Mouse (Mus musculus): ENCODE data around the gene Sucnr1. TPM values are rescaled to one million over a fixed set of nuclear protein-coding genes. Genes with fewer than 3 reads are reported as not detected.

Sucnr1 gene
- total RNA-seq (2014; rRNA removed) (27.3 and 45.3 TPM in 2 replicates), polyA plus RNA-seq (2012; rRNA removed) (27.1 and 28.0 TPM in 2 replicates)

DNA sequence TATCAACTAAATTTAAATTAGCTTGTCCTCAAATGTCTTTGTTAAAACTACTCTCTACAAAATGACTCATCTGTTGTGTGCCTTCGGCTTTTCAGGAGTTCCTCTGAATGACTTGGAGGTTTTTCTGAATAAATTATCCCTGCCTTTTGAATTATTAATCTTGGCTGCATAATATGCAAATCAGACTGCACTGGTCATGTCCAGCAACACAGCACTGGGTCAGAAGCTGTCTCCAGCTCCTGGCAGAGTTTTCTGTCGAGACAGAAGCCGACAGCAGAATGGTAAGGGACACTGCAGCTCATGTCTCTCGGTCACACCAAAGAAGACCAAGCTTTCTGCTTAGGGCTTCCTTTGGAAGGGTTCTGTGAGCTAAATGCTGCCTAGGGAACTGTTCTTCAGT, at the start of gene Sucnr1:
TSS of gene Sucnr1 (plus strand) at position 222 of the 400 bp plus-strand sequence.
- TF ChIP-seq CTCF (IDR thresholded peaks at IDR 0.05; ENCODE audit: low read depth, low read length) (no peak), POLR2A (IDR thresholded peaks at IDR 0.05; ENCODE audit: extremely low read depth, insufficient read depth, low read length) (no peak; the same call in 1 of the 2 replicates)
- no peaks in the 10 kb centered on the region for H3K27me3 ChIP-seq (ENCODE audit: control insufficient read depth, insufficient read depth, low read length)
- H3K4me3 ChIP-seq (ENCODE audit: insufficient read depth, low read depth, low read length) = peak within 1 kb of the TSS; percentile 59

DNA sequence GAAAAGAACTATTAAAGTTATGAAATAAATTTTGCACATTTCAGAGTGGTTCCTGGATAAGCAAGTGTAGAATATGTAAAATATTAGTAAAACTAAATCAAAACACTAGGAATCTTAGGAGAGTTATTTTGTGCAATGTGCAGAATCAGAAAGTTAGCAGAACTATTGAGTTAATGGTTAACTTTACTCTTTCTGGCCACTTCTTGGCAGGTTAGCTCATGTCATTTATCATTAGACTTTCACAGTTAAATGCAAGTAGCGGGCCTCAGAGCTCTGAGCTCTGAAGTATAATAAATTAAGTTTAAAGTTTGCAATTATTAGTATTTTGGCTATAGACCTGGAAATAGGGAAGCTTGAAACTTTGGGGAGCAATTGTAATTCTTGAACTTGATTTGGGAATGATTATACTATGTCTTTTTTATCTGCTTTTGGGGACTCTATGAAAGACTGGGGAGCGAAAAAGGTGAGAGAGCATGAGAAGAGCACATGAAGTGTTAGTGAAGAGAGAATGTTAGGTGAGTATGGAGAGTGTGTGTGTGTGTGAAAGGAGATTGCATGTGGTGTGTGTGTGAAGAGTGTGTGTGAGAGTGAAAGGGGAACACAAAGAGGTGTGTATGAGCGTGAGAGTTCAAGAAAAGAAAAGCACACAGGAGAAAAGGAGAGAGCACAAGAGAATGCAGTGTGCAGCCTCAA, 35.3 kb upstream of the Sucnr1 start:
- Histone ChIP-seq H3K27ac (replicated peaks; ENCODE audit: insufficient read depth, low read depth, low read length) (peak overlapping the region; percentile 85), H3K9ac (ENCODE audit: low read depth, low read length) (peak overlapping the region; percentile 84), H3K27me3 (ENCODE audit: control insufficient read depth, insufficient read depth, low read length) (no peaks in the 10 kb centered on the region), H3K79me2 (ENCODE audit: control insufficient read depth, insufficient read depth, low read length) (no peaks in the 10 kb centered on the region; the same call in 1 of the 2 replicates), H3K4me3 (ENCODE audit: insufficient read depth, low read depth, low read length) (peak overlapping the region; percentile 35; the same call in 1 of the 2 replicates), H3K4me1 (ENCODE audit: control insufficient read depth, insufficient read depth, low read length) (peaks cover 8% of the 10 kb centered on the region; the same call in 1 of the 2 replicates), H3K36me3 (ENCODE audit: control insufficient read depth, insufficient read depth, low read length) (peaks cover 2% of the 10 kb centered on the region; the same call in 1 of the 2 replicates)
- DNase-seq (ENCODE audit: extremely low read depth, low read depth, low spot score) = peak; percentile 88
- WGBS = 29% methylated on average over 3 of the region's 3 CpGs
- no peak for TF ChIP-seq POLR2A (IDR thresholded peaks at IDR 0.05; ENCODE audit: extremely low read depth, insufficient read depth, low read length)
- TF ChIP-seq CTCF (IDR thresholded peaks at IDR 0.05; ENCODE audit: low read depth, low read length) = no peak

More for the DNA sequence above, at the start of gene Sucnr1:
- WGBS = 49% methylated on average over 4 of the region's 4 CpGs
- Histone ChIP-seq H3K27ac (replicated peaks; ENCODE audit: insufficient read depth, low read depth, low read length) (peak within 1 kb of the TSS; percentile 60), H3K9ac (ENCODE audit: low read depth, low read length) (peak within 1 kb of the TSS; percentile 60), H3K79me2 (ENCODE audit: control insufficient read depth, insufficient read depth, low read length) (peaks cover 3% of the 10 kb centered on the region; the same call in 1 of the 2 replicates), H3K4me1 (ENCODE audit: control insufficient read depth, insufficient read depth, low read length) (no peaks in the 10 kb centered on the region), H3K36me3 (ENCODE audit: control insufficient read depth, insufficient read depth, low read length) (peaks cover 5% of the 10 kb centered on the region)
- DNase-seq (ENCODE audit: extremely low read depth, low read depth, low spot score) = peak; percentile 92

- H3K27me3 ChIP-seq (ENCODE audit: control insufficient read depth, insufficient read depth, low read length) = no peaks in the 10 kb centered on the region
- 50% methylated on average over 3 of the region's 3 CpGs for WGBS
- peaks cover 20% of the 10 kb centered on the region for H3K4me1 ChIP-seq (ENCODE audit: control insufficient read depth, insufficient read depth, low read length)
- no peak overlapping the region for H3K4me3 ChIP-seq (ENCODE audit: insufficient read depth, low read depth, low read length)
- H3K9ac ChIP-seq (ENCODE audit: low read depth, low read length) = no peak overlapping the region
- H3K36me3 ChIP-seq (ENCODE audit: control insufficient read depth, insufficient read depth, low read length) = no peaks in the 10 kb centered on the region
- DNase-seq (ENCODE audit: extremely low read depth, low read depth, low spot score) = no peak
- TF ChIP-seq POLR2A (IDR thresholded peaks at IDR 0.05; ENCODE audit: extremely low read depth, insufficient read depth, low read length) (no peak), CTCF (IDR thresholded peaks at IDR 0.05; ENCODE audit: low read depth, low read length) (no peak)
- peak overlapping the region; percentile 71 for H3K27ac ChIP-seq (replicated peaks; ENCODE audit: insufficient read depth, low read depth, low read length)
- H3K79me2 ChIP-seq (ENCODE audit: control insufficient read depth, insufficient read depth, low read length) = no peaks in the 10 kb centered on the region
Observed at GRCm38 (mm10) chr3:60053231-60053927, 28.3 kb upstream of the Sucnr1 start.

DNA sequence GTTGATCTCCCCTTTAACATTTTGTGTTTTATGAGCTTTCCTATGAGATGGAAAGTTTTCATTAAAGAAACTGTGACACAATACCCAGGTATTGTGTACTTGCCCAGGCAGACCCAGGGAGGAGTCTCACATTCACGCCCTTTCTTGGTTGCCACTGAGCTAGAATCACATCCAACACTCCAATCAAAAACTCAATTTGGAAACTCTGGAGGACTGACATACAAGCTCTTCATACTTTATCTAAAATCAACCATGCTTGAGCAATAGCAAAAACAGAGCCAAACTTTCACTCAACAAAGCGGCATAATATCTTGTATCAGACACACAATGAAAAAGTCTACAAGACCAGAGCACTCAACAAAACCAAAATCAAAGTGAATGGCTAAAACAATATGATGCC, 27.7 kb upstream of the Sucnr1 start:
- H3K4me1 ChIP-seq (ENCODE audit: control insufficient read depth, insufficient read depth, low read length) = peaks cover 20% of the 10 kb centered on the region
- H3K27ac ChIP-seq (replicated peaks; ENCODE audit: insufficient read depth, low read depth, low read length) = no peak overlapping the region; the same call in 1 of the 2 replicates
- H3K4me3 ChIP-seq (ENCODE audit: insufficient read depth, low read depth, low read length) = no peak overlapping the region
- peak; percentile 96 for DNase-seq (ENCODE audit: extremely low read depth, low read depth, low spot score)
- no peaks in the 10 kb centered on the region for H3K36me3 ChIP-seq (ENCODE audit: control insufficient read depth, insufficient read depth, low read length)
- H3K79me2 ChIP-seq (ENCODE audit: control insufficient read depth, insufficient read depth, low read length) = no peaks in the 10 kb centered on the region
- H3K9ac ChIP-seq (ENCODE audit: low read depth, low read length) = no peak overlapping the region
- H3K27me3 ChIP-seq (ENCODE audit: control insufficient read depth, insufficient read depth, low read length) = no peaks in the 10 kb centered on the region
- TF ChIP-seq POLR2A (IDR thresholded peaks at IDR 0.05; ENCODE audit: extremely low read depth, insufficient read depth, low read length) (no peak), CTCF (IDR thresholded peaks at IDR 0.05; ENCODE audit: low read depth, low read length) (no peak)
- WGBS = 25% methylated on average over 2 of the region's 2 CpGs

- Histone ChIP-seq H3K4me1 (ENCODE audit: control insufficient read depth, insufficient read depth, low read length) (peaks cover 20% of the 10 kb centered on the region), H3K27me3 (ENCODE audit: control insufficient read depth, insufficient read depth, low read length) (no peaks in the 10 kb centered on the region), H3K79me2 (ENCODE audit: control insufficient read depth, insufficient read depth, low read length) (no peaks in the 10 kb centered on the region), H3K27ac (replicated peaks; ENCODE audit: insufficient read depth, low read depth, low read length) (no peak overlapping the region), H3K9ac (ENCODE audit: low read depth, low read length) (no peak overlapping the region), H3K36me3 (ENCODE audit: control insufficient read depth, insufficient read depth, low read length) (no peaks in the 10 kb centered on the region), H3K4me3 (ENCODE audit: insufficient read depth, low read depth, low read length) (no peak overlapping the region)
- 32% methylated on average over 3 of the region's 3 CpGs for WGBS
- TF ChIP-seq CTCF (IDR thresholded peaks at IDR 0.05; ENCODE audit: low read depth, low read length) (peak; percentile 42), POLR2A (IDR thresholded peaks at IDR 0.05; ENCODE audit: extremely low read depth, insufficient read depth, low read length) (no peak)
- peak; percentile 59 for DNase-seq (ENCODE audit: extremely low read depth, low read depth, low spot score)
Observed at GRCm38 (mm10) chr3:60056451-60056850, 25.2 kb upstream of the Sucnr1 start.

All from liver, adult 2 months (tissue).